26 mouse cellular contexts compared by ENCODE assay signal in the genomic region with DNA sequence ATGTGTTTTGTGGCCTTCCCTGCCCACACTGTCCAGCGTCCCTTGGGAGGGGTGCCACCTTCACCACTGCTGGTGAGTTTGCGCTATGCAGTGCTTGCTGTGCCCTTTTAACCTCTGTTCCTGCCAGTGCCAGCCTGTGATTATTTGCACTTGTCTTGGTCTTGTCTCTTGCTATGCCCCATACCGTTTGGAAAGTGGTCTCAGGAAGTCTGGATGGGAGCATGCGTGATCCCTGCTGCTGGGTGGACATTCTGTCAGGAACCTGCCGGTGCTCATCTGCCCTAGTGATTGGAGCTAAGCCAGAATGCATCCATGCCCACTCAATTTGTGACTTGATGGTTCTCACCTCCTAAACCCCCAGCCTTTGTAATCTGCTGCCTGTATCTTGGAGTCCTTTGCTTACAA. TPM values are rescaled to one million over a fixed set of nuclear protein-coding genes. Genes with fewer than 3 reads are reported as not detected.
DNase-seq lines count a peak whose midpoint lies in the region; ATAC-seq and TF ChIP-seq lines count a peak whose summit lies in the region.
"Had no signal": no experiment of that assay in that cellular context is flagged by ENCODE, and none has a peak within 500 bp of the region (broad histone marks: within the 10 kb centered on the region; RNA-seq: fewer than 3 reads in every experiment).

No protein-coding gene starts in this region.

- no peaks in the 10 kb centered on the region for H3K9me3 ChIP-seq in kidney, embryonic 15.5 days (replicated peaks)
- H3K9me3 ChIP-seq in heart, embryonic 15.5 days (replicated peaks), result no peaks in the 10 kb centered on the region
- H3K9me3 ChIP-seq: forebrain, embryonic 10.5 days; G1E; hindbrain, embryonic 12.5 days; limb, embryonic 12.5 days; lung, embryonic 15.5 days had no signal

- no peak overlapping the region for H3K9ac ChIP-seq in kidney, embryonic 15.5 days
- H3K9ac ChIP-seq in heart, embryonic 15.5 days, result no peak overlapping the region
- H3K9ac ChIP-seq: hindbrain, embryonic 12.5 days; limb, embryonic 12.5 days; liver, embryonic 14.5 days; lung, embryonic 15.5 days had no signal

- ATAC-seq in kidney, embryonic 15.5 days (replicated peaks; ENCODE audit: low FRiP score), result no peak
- ATAC-seq in heart, embryonic 15.5 days (replicated peaks; ENCODE audit: insufficient number of reproducible peaks, insufficient read depth, low FRiP score, low read depth), result no peak
- ATAC-seq: forebrain, embryonic 16.5 days; inflammation-experienced regulatory T-cells, adult 6 months; midbrain, embryonic 16.5 days; Patski had no signal

- no peaks in the 10 kb centered on the region for H3K27me3 ChIP-seq in kidney, embryonic 15.5 days
- no peaks in the 10 kb centered on the region for H3K27me3 ChIP-seq in heart, embryonic 15.5 days
- H3K27me3 ChIP-seq: hindbrain, embryonic 12.5 days; limb, embryonic 12.5 days; lung, embryonic 15.5 days; Patski had no signal

- H3K36me3 ChIP-seq in kidney, embryonic 15.5 days, result peaks cover 66% of the 10 kb centered on the region
- H3K36me3 ChIP-seq in heart, embryonic 15.5 days, result peaks cover 43% of the 10 kb centered on the region

- no peak for TF ChIP-seq CTCF in cortical plate, adult 2 months (IDR thresholded peaks at IDR 0.05; ENCODE audit: extremely low read depth, insufficient read depth, low read length)

- H3K4me2 ChIP-seq in kidney, embryonic 15.5 days, result no peak overlapping the region
- no peak overlapping the region for H3K4me2 ChIP-seq in heart, embryonic 15.5 days
- H3K4me2 ChIP-seq: hindbrain, embryonic 12.5 days; limb, embryonic 12.5 days; lung, embryonic 15.5 days had no signal

- peak overlapping the region; percentile 2; the same call in 1 of the 2 replicates for H3K27ac ChIP-seq in kidney, embryonic 15.5 days
- H3K27ac ChIP-seq in cortical plate, adult 2 months (ENCODE audit: insufficient read depth, low read length), result no peak overlapping the region
- peak overlapping the region; percentile 63 for H3K27ac ChIP-seq in heart, embryonic 15.5 days
- H3K27ac ChIP-seq: forebrain, embryonic 10.5 days; hindbrain, embryonic 12.5 days; liver, embryonic 14.5 days; lung, embryonic 15.5 days had no signal

- TF ChIP-seq POLR2A in cortical plate, adult 2 months (IDR thresholded peaks at IDR 0.05; ENCODE audit: extremely low read depth, insufficient read depth, low read length), result 0 out of 2 replicates have a peak, but pooled peaks have one; percentile 19

- no peak overlapping the region for H3K4me3 ChIP-seq in kidney, embryonic 15.5 days (replicated peaks)
- H3K4me3 ChIP-seq in cortical plate, adult 2 months (ENCODE audit: insufficient read depth, low read length), result no peak overlapping the region
- H3K4me3 ChIP-seq in heart, embryonic 15.5 days, result no peak overlapping the region
- H3K4me3 ChIP-seq: forebrain, embryonic 10.5 days; hindbrain, embryonic 12.5 days; limb, embryonic 12.5 days; lung, embryonic 15.5 days had no signal

- no peaks in the 10 kb centered on the region for H3K4me1 ChIP-seq in kidney, embryonic 15.5 days
- H3K4me1 ChIP-seq in cortical plate, adult 2 months (ENCODE audit: control insufficient read depth, insufficient read depth, low read length), result peaks cover 3% of the 10 kb centered on the region
- peaks cover 36% of the 10 kb centered on the region for H3K4me1 ChIP-seq in heart, embryonic 15.5 days (replicated peaks)
- H3K4me1 ChIP-seq: limb, embryonic 12.5 days; lung, embryonic 15.5 days had no signal

- peak; percentile 92 for DNase-seq in heart, adult 11 months
- DNase-seq in heart, postnatal 25 days (ENCODE audit: low spot score), result no peak
- DNase-seq in kidney, postnatal 4 days, result no peak
- DNase-seq in embryo, embryonic 11 days, result no peak
- no peak for DNase-seq in right cerebral cortex, postnatal 4 days
- DNase-seq: adrenal gland, adult 2 months; cerebellum, adult 11 months; cerebellum, postnatal 36 days; gastrocnemius, postnatal 10 days; kidney, adult 9 months; kidney, postnatal 25 days; lung, postnatal 36 days; spleen, adult 18-20 months had no signal

- 65% methylated on average over 5 of the region's 5 CpGs for WGBS in kidney, embryonic 15.5 days
- 44% methylated on average over 5 of the region's 5 CpGs for WGBS in heart, embryonic 15.5 days

- intact Hi-C loops in heart, postnatal 25 days (cut with DNase I), result no loop called here

RNA-seq across cellular contexts. Expression of a gene that starts 29.4 kb away (rescaled TPM):
- 10 to 100 TPM; 27.3 to 28.1 TPM for total RNA-seq in heart, postnatal 25 days (2021)
- 44.4 and 46.9 TPM in 2 replicates for polyA plus RNA-seq in kidney, embryonic 15.5 days (2015; fragmentation: Nextera tagmentation; extraction: Ambion mirVana)
- polyA plus RNA-seq in cortical plate, adult 2 months (2012; rRNA removed), result 34.1 and 38.7 TPM in 2 replicates
- 30.2 and 38.5 TPM in 2 replicates for polyA plus RNA-seq in heart, embryonic 15.5 days (2015; fragmentation: Nextera tagmentation; extraction: Ambion mirVana)

RNA-seq across cellular contexts. Expression of a gene that starts 51.1 kb away (rescaled TPM):
- total RNA-seq in heart, postnatal 25 days (2021), result over 10,000 TPM; 10,772 to 12,207 TPM
- polyA plus RNA-seq in kidney, embryonic 15.5 days (2015; fragmentation: Nextera tagmentation; extraction: Ambion mirVana), result 37.3 and 37.8 TPM in 2 replicates
- 354 and 358 TPM in 2 replicates for polyA plus RNA-seq in cortical plate, adult 2 months (2012; rRNA removed)
- polyA plus RNA-seq in heart, embryonic 15.5 days (2015; fragmentation: Nextera tagmentation; extraction: Ambion mirVana), result 288 and 291 TPM in 2 replicates

RNA-seq across cellular contexts. Expression of a gene that starts 59.2 kb away (rescaled TPM):
- 10 to 100 TPM; 93.0 to 94.1 TPM for total RNA-seq in heart, postnatal 25 days (2021)
- 131 and 169 TPM in 2 replicates for polyA plus RNA-seq in kidney, embryonic 15.5 days (2015; fragmentation: Nextera tagmentation; extraction: Ambion mirVana)
- polyA plus RNA-seq in cortical plate, adult 2 months (2012; rRNA removed), result 294 and 320 TPM in 2 replicates
- 98.6 and 103 TPM in 2 replicates for polyA plus RNA-seq in heart, embryonic 15.5 days (2015; fragmentation: Nextera tagmentation; extraction: Ambion mirVana)
